Comparison of ENCODE assay signal across 24 mouse cellular contexts in the genomic region with DNA sequence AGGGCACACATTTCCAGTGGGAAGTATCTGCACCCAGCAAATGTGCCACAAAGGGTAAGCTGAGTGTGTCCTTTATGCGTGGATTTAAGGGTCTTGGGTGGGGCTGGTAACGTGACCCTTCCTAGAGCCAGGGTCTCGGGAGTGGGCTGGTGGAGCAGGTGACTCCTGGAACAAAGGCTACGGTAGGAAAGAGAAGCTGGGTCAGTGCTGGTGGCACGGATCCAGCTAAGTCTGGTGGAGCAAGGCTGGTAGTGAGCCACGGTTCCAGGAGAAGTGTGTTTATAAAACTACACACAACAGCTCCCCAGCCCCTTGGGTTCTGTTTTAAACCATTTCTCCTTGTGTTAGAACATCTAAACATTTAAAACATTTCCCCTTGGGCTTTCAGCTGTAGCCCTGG.
DNase-seq lines count a peak whose midpoint lies in the region; ATAC-seq and TF ChIP-seq lines count a peak whose summit lies in the region.
"Had no signal": no experiment of that assay in that cellular context is flagged by ENCODE, and none has a peak within 500 bp of the region (broad histone marks: within the 10 kb centered on the region; RNA-seq: fewer than 3 reads in every experiment).

No protein-coding gene starts in this region.

- 50% methylated on average over 6 of the region's 6 CpGs for WGBS in embryonic facial prominence, embryonic 15.5 days
- 79% methylated on average over 6 of the region's 6 CpGs for WGBS in embryonic facial prominence, embryonic 10.5 days
- 53% methylated on average over 6 of the region's 6 CpGs for WGBS in lung, adult 2 months

- peak; percentile 45 for DNase-seq in adrenal gland, postnatal 10 days
- no peak for DNase-seq in adrenal gland, adult 2 months
- DNase-seq in embryonic facial prominence, embryonic 10.5 days (ENCODE audit: low spot score) = no peak
- peak; percentile 11 for DNase-seq in kidney, adult 11 months
- no peak for DNase-seq in kidney, adult 9 months
- peak; percentile 11 for DNase-seq in lung, postnatal 14 days
- DNase-seq in lung, adult 2 months = no peak
- DNase-seq: cerebellum, adult 11-12 months; layer of hippocampus, postnatal 36 days; lung, adult 18-20 months; lung, postnatal 4 days; midbrain, embryonic 14.5 days; right cerebral cortex, postnatal 14 days; thymus, adult 2 months; thymus, postnatal 4 days had no signal

- TF ChIP-seq CTCF in lung, adult 2 months (IDR thresholded peaks at IDR 0.05; ENCODE audit: insufficient read depth, low read length) = no peak

- H3K36me3 ChIP-seq in embryonic facial prominence, embryonic 15.5 days = no peaks in the 10 kb centered on the region
- H3K36me3 ChIP-seq in embryonic facial prominence, embryonic 10.5 days (replicated peaks) = no peaks in the 10 kb centered on the region
- H3K36me3 ChIP-seq: heart, embryonic 12.5 days; hindbrain, embryonic 13.5 days; limb, embryonic 13.5 days; liver, embryonic 12.5 days had no signal

- no peaks in the 10 kb centered on the region for H3K27me3 ChIP-seq in embryonic facial prominence, embryonic 15.5 days
- no peaks in the 10 kb centered on the region for H3K27me3 ChIP-seq in embryonic facial prominence, embryonic 10.5 days (replicated peaks; ENCODE audit: low read depth, poor library complexity, severe bottlenecking)
- H3K27me3 ChIP-seq: forebrain, embryonic 13.5 days; heart, embryonic 12.5 days; hindbrain, embryonic 13.5 days; limb, embryonic 13.5 days; liver, embryonic 12.5 days had no signal

- H3K4me1 ChIP-seq in embryonic facial prominence, embryonic 15.5 days = no peaks in the 10 kb centered on the region
- H3K4me1 ChIP-seq in embryonic facial prominence, embryonic 10.5 days = 0 out of 2 replicates have a peak, but pooled peaks cover 3% of the 10 kb centered on the region
- H3K4me1 ChIP-seq in lung, adult 2 months (ENCODE audit: control insufficient read depth, insufficient read depth, low read length) = no peaks in the 10 kb centered on the region
- H3K4me1 ChIP-seq: forebrain, embryonic 13.5 days; hindbrain, embryonic 13.5 days; liver, embryonic 12.5 days had no signal

- no peak for TF ChIP-seq POLR2A in lung, adult 2 months (IDR thresholded peaks at IDR 0.05; ENCODE audit: borderline replicate concordance, extremely low read depth, low read depth, low read length)

- no peak overlapping the region for H3K9ac ChIP-seq in embryonic facial prominence, embryonic 15.5 days
- H3K9ac ChIP-seq: forebrain, embryonic 13.5 days; heart, embryonic 12.5 days; hindbrain, embryonic 13.5 days; limb, embryonic 13.5 days; liver, embryonic 12.5 days had no signal

- 0 out of 2 replicates have a peak overlapping the region, but pooled peaks have one; percentile 34 for H3K27ac ChIP-seq in embryonic facial prominence, embryonic 15.5 days (replicated peaks)
- H3K27ac ChIP-seq in embryonic facial prominence, embryonic 10.5 days (replicated peaks) = no peak overlapping the region
- H3K27ac ChIP-seq: forebrain, embryonic 13.5 days; hindbrain, embryonic 13.5 days; kidney, postnatal 0 days; limb, embryonic 13.5 days; liver, embryonic 12.5 days; stomach, postnatal 0 days had no signal

- no peak overlapping the region for H3K4me3 ChIP-seq in embryonic facial prominence, embryonic 15.5 days (replicated peaks)
- H3K4me3 ChIP-seq in embryonic facial prominence, embryonic 10.5 days = no peak overlapping the region
- H3K4me3 ChIP-seq in lung, adult 2 months (replicated peaks; ENCODE audit: extremely low read depth, low read depth, low read length) = no peak overlapping the region
- H3K4me3 ChIP-seq: forebrain, embryonic 13.5 days; heart, embryonic 12.5 days; hindbrain, embryonic 13.5 days; limb, embryonic 13.5 days; liver, embryonic 12.5 days had no signal

- H3K9me3 ChIP-seq in embryonic facial prominence, embryonic 15.5 days (replicated peaks) = no peaks in the 10 kb centered on the region
- H3K9me3 ChIP-seq in embryonic facial prominence, embryonic 10.5 days = peaks cover 5% of the 10 kb centered on the region; the same call in 1 of the 2 replicates
- H3K9me3 ChIP-seq: heart, embryonic 12.5 days; hindbrain, embryonic 13.5 days had no signal

- no peak for ATAC-seq in embryonic facial prominence, embryonic 15.5 days (ENCODE audit: insufficient number of reproducible peaks, low FRiP score, low TSS enrichment, low read depth)
- ATAC-seq: activated CD4-positive, CD25-positive, alpha-beta regulatory T cell, adult 4 months; forebrain, embryonic 13.5 days; liver, embryonic 12.5 days had no signal

- no peak overlapping the region for H3K4me2 ChIP-seq in embryonic facial prominence, embryonic 15.5 days (replicated peaks)
- H3K4me2 ChIP-seq: forebrain, embryonic 13.5 days; heart, embryonic 12.5 days; hindbrain, embryonic 13.5 days; limb, embryonic 13.5 days; liver, embryonic 12.5 days had no signal

Comparison
In these comparisons a context has a peak if more than half of its experiments do, and no peak if none do; other contexts are left out.
1. DNase-seq: peak in adrenal gland, postnatal 10 days (single experiment), kidney, adult 11 months (single experiment) and lung, postnatal 14 days (single experiment); none in adrenal gland, adult 2 months (single experiment), embryonic facial prominence, embryonic 10.5 days (single experiment), kidney, adult 9 months (single experiment) and lung, adult 2 months (single experiment).